Mouse (Mus musculus) myocyte (in vitro differentiated cells): Measurements from ENCODE around the gene Plcb1.

Experiments
- CEBPB ChIP-seq: IDR thresholded peaks from 2 replicates; pipeline ENCODE4 v1.6.1; 2011; ENCODE audit warnings: mild to moderate bottlenecking, moderate library complexity; ENCODE audit not compliant: poor library complexity, insufficient read depth, severe bottlenecking
- E2F4 ChIP-seq: IDR thresholded peaks from one replicate; pipeline ENCODE4 v1.6.1; 2011; ENCODE audit warnings: mild to moderate bottlenecking, control low read depth, moderate library complexity; ENCODE audit not compliant: insufficient read depth
- MAX ChIP-seq: IDR thresholded peaks from one replicate; pipeline ENCODE4 v1.6.1; 2011; ENCODE audit warnings: low read depth, mild to moderate bottlenecking, control low read depth
- MYOG ChIP-seq, 3 experiments: IDR thresholded peaks; one replicate each; pipeline ENCODE4 v1.6.1; 2011; ENCODE audit warnings: control low read depth in 2 of 3, low read depth in 2 of 3, mild to moderate bottlenecking in 2 of 3; ENCODE audit not compliant: insufficient read length in 2 of 3, control insufficient read depth in 1 of 3, insufficient read depth in 1 of 3
- POLR2A ChIP-seq: IDR thresholded peaks from one replicate; pipeline ENCODE4 v1.6.1; 2011; ENCODE audit warnings: low read depth, mild to moderate bottlenecking, control low read depth, moderate library complexity; ENCODE audit not compliant: insufficient read length
- REST ChIP-seq: IDR thresholded peaks from one replicate; pipeline ENCODE4 v1.6.1; 2011; ENCODE audit warnings: mild to moderate bottlenecking, control low read depth, moderate library complexity; ENCODE audit not compliant: insufficient read depth, insufficient read length
- SRF ChIP-seq: IDR thresholded peaks from one replicate; pipeline ENCODE4 v1.6.1; 2011; ENCODE audit warnings: low read depth; ENCODE audit not compliant: control insufficient read depth, insufficient read length
- TCF12 ChIP-seq: IDR thresholded peaks from one replicate; pipeline ENCODE4 v1.6.1; 2011; ENCODE audit warnings: mild to moderate bottlenecking, control low read depth; ENCODE audit not compliant: poor library complexity, insufficient read depth, severe bottlenecking
- USF1 ChIP-seq: IDR thresholded peaks from one replicate; pipeline ENCODE4 v1.6.1; 2011; ENCODE audit warnings: low read depth, mild to moderate bottlenecking, control low read depth, moderate library complexity

DNA sequence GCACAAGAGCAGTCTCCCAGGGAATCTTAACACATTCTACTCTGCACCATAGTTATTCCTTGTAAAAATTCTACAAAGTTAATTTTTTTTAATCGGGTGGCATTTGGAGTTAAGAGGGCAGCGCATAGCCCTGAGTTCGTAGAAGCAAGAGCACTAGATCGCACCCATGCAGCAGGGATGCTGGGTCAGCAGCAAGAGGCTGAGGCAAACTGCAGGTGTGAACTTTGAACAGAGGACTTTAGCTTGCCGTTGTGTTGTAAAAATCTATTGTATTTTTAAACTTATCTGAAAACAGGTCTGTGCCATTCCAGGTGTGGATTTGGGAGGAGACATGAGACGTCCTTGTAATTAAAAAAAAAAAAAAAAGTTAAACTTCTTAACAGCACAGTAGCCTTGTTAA is 613.9 kb downstream of the Plcb1 start:
- TF ChIP-seq POLR2A = no peak
- TF ChIP-seq REST = no peak
- TF ChIP-seq MYOG (IDR thresholded peaks at IDR 0.05; ENCODE audit: control insufficient read depth in 1 of 3, insufficient read depth in 1 of 3, insufficient read length in 2 of 3, low read depth in 2 of 3) = no peak
- TF ChIP-seq MAX = no peak
- no peak for TF ChIP-seq TCF12
- TF ChIP-seq E2F4 = no peak
- no peak for TF ChIP-seq USF1
- no peak for TF ChIP-seq SRF
- TF ChIP-seq CEBPB = no peak
